Mouse (Mus musculus): Measurements from ENCODE around the gene Arl15. TPM values are rescaled to one million over a fixed set of nuclear protein-coding genes. Genes with fewer than 3 reads are reported as not detected.

Gene Arl15
- polyA plus RNA-seq, 1 experiment from 2014 or later, result 1.5 TPM

DNA sequence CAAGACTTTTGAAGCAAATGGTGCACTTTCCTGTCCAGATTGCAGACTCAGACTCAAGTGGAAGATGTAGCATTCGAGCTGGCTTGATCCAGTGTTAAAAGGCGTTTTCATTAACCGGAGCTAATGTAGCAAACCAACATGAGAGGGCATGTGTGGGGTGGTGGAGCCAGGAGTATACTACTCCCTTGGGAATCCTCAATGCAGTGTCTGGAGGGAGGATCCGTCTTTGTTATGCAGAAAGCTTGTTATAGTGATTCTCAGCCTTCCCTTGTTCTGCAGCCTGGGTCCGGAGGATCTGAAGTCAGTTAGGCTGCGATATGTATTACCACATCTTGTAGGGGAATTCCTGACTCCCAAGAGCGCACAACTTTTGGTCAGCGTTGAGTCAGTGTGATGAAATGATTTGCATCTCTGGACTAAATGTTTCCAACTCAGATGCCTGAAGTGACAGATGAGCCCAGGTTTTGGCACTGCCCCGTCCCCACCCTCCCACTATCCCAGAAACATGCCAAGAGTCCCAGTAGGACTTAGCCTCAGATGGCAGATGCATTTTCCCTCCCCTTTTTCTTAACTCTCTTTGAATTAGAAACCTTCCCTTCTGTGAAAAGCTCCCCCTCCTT lies 363.9 kb downstream of the Arl15 start:
- Histone ChIP-seq H3K36me3 (replicated peaks; ENCODE audit: insufficient read depth, low read length) (no peaks in the 10 kb centered on the region), H3K4me3 (ENCODE audit: low read depth, low read length) (no peak overlapping the region), H3K4me1 (ENCODE audit: insufficient read depth) (no peaks in the 10 kb centered on the region), H3K9ac (replicated peaks) (no peak overlapping the region), H3K4me2 (ENCODE audit: low read depth, low read length) (no peak overlapping the region), H3K27me3 (ENCODE audit: insufficient read depth, low read length) (no peaks in the 10 kb centered on the region), H3K9me3 (ENCODE audit: low read length) (no peaks in the 10 kb centered on the region), H3K27ac (ENCODE audit: low read depth) (no peak overlapping the region)
- DNase-seq (no peak), ATAC-seq (no peak)
- TF ChIP-seq CTCF (IDR thresholded peaks at IDR 0.05; ENCODE audit: low read depth) (no peak), EP300 (IDR thresholded peaks at IDR 0.05; ENCODE audit: low read depth) (no peak)
- WGBS (ENCODE audit: insufficient replicate concordance), result 85% methylated on average over 9 of the region's 9 CpGs

DNA sequence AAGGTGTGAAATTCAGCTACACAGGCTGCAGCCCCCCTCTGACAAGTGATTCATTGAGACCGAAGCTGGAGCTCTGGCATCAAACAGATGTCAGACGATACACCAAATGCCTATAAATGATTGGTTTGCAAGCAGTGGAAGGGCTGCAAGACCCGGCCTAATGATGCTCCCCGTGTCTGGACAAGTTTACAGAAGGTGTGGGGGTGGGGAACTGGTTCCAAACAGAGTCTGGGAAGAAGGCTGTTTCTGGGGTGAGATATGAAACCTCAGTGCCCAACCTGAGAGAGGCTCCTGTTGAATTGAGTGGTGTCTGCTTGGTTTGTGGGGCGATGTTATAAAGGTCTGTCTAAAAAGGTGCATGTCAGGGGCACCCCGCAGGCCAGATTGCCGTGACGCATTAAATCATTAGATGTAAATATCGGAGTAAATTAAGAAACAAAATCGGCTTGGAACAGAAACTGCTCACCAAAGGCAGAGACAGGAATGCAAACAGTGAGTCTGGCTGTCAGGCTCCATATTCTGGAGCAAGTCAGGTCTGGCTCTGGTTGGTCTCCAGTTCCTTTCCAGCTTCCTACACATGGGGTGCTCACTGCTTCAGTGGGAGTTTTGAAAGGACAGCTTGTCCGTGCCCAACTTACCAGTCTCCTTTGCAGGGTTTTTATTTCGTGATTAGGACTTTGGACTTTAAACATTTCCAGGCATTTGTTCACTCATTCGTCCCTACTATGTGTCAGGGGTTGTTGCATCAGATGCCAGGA lies 365.5 kb downstream of the Arl15 start:
- Histone ChIP-seq H3K4me3 (ENCODE audit: low read depth, low read length) (no peak overlapping the region), H3K27me3 (ENCODE audit: insufficient read depth, low read length) (no peaks in the 10 kb centered on the region), H3K9ac (replicated peaks) (no peak overlapping the region), H3K4me1 (ENCODE audit: insufficient read depth) (no peaks in the 10 kb centered on the region), H3K9me3 (ENCODE audit: low read length) (no peaks in the 10 kb centered on the region), H3K36me3 (replicated peaks; ENCODE audit: insufficient read depth, low read length) (no peaks in the 10 kb centered on the region), H3K27ac (ENCODE audit: low read depth) (no peak overlapping the region), H3K4me2 (ENCODE audit: low read depth, low read length) (no peak overlapping the region)
- ATAC-seq (no peak), DNase-seq (no peak)
- TF ChIP-seq EP300 (IDR thresholded peaks at IDR 0.05; ENCODE audit: low read depth), result no peak
- no peak for TF ChIP-seq CTCF (IDR thresholded peaks at IDR 0.05; ENCODE audit: low read depth)
- WGBS (ENCODE audit: insufficient replicate concordance), result 67% methylated on average over 13 of the region's 13 CpGs

GRCm38 (mm10) chr13:114162753-114163152 lies 368.4 kb downstream of the Arl15 start:
- Histone ChIP-seq H3K4me3 (ENCODE audit: low read depth, low read length) (no peak overlapping the region), H3K9me3 (ENCODE audit: low read length) (no peaks in the 10 kb centered on the region), H3K4me1 (ENCODE audit: insufficient read depth) (no peaks in the 10 kb centered on the region), H3K4me2 (ENCODE audit: low read depth, low read length) (no peak overlapping the region), H3K27ac (ENCODE audit: low read depth) (no peak overlapping the region), H3K36me3 (replicated peaks; ENCODE audit: insufficient read depth, low read length) (no peaks in the 10 kb centered on the region), H3K9ac (replicated peaks) (no peak overlapping the region), H3K27me3 (ENCODE audit: insufficient read depth, low read length) (no peaks in the 10 kb centered on the region)
- DNase-seq (no peak), ATAC-seq (no peak)
- TF ChIP-seq EP300 (IDR thresholded peaks at IDR 0.05; ENCODE audit: low read depth) (no peak), CTCF (IDR thresholded peaks at IDR 0.05; ENCODE audit: low read depth) (no peak)
- WGBS (ENCODE audit: insufficient replicate concordance), result 56% methylated on average over 4 of the region's 4 CpGs

- WGBS (ENCODE audit: insufficient replicate concordance), result 64% methylated on average over 7 of the region's 7 CpGs
- Histone ChIP-seq H3K27me3 (ENCODE audit: insufficient read depth, low read length) (no peaks in the 10 kb centered on the region), H3K27ac (ENCODE audit: low read depth) (no peak overlapping the region), H3K9me3 (ENCODE audit: low read length) (no peaks in the 10 kb centered on the region), H3K4me3 (ENCODE audit: low read depth, low read length) (no peak overlapping the region), H3K9ac (replicated peaks) (no peak overlapping the region), H3K4me2 (ENCODE audit: low read depth, low read length) (no peak overlapping the region), H3K4me1 (ENCODE audit: insufficient read depth) (no peaks in the 10 kb centered on the region), H3K36me3 (replicated peaks; ENCODE audit: insufficient read depth, low read length) (no peaks in the 10 kb centered on the region)
- TF ChIP-seq CTCF (IDR thresholded peaks at IDR 0.05; ENCODE audit: low read depth) (no peak), EP300 (IDR thresholded peaks at IDR 0.05; ENCODE audit: low read depth) (no peak)
- no peak for DNase-seq
- ATAC-seq, result no peak
These were observed 371.3 kb downstream of the Arl15 start for GRCm38 (mm10) chr13:114165616-114166015.

DNA sequence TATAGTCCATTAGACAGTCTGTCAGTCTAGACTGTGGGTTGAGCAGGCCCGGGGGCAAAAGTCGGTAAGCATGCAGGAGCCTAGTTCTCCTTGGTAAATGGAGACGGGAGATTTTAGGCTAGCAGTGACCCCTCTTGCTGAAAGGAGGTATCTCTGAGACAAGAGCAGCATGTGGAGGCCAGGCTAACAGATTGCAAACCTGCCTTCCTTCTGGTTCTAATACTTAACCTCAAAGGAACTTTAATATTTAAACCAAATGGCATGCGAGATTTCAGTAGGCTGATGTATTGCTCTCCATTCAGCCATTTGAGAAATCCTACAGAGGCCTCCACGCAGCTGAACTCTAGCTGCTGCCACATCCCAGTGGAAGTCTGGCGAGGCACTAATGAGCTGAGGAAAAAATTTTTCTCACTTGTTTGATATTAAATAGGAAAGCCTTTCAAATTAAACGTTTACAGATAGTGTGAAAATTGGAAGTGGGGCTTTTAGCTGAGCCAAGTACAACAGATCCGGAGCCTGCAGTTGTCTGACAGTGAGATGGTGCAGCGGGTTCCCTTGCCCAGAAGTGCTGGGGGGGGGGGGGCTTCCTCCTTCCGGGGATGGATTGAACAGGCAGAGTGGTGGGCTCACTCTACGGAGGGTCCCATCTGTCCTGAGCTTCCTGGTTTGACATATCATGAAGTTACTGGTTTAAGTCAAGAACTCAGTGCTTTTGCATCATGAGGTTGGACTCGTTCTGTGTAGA lies 372.3 kb downstream of the Arl15 start:
- Histone ChIP-seq H3K4me1 (ENCODE audit: insufficient read depth) (no peaks in the 10 kb centered on the region), H3K27me3 (ENCODE audit: insufficient read depth, low read length) (no peaks in the 10 kb centered on the region), H3K4me2 (ENCODE audit: low read depth, low read length) (no peak overlapping the region), H3K9me3 (ENCODE audit: low read length) (no peaks in the 10 kb centered on the region), H3K36me3 (replicated peaks; ENCODE audit: insufficient read depth, low read length) (no peaks in the 10 kb centered on the region), H3K9ac (replicated peaks) (no peak overlapping the region), H3K4me3 (ENCODE audit: low read depth, low read length) (no peak overlapping the region), H3K27ac (ENCODE audit: low read depth) (no peak overlapping the region)
- ATAC-seq, result no peak
- TF ChIP-seq EP300 (IDR thresholded peaks at IDR 0.05; ENCODE audit: low read depth), result no peak
- TF ChIP-seq CTCF (IDR thresholded peaks at IDR 0.05; ENCODE audit: low read depth), result no peak
- WGBS (ENCODE audit: insufficient replicate concordance), result 65% methylated on average over 12 of the region's 12 CpGs
- no peak for DNase-seq

- H3K4me1 ChIP-seq (ENCODE audit: insufficient read depth), result no peaks in the 10 kb centered on the region
- no peak overlapping the region for H3K4me2 ChIP-seq (ENCODE audit: low read depth, low read length)
- H3K9ac ChIP-seq (replicated peaks), result no peak overlapping the region
- 71% methylated on average over 5 of the region's 5 CpGs for whole genome bisulfite sequencing (ENCODE audit: insufficient replicate concordance)
- no peaks in the 10 kb centered on the region for H3K9me3 ChIP-seq (ENCODE audit: low read length)
- DNase-seq, result no peak
- H3K36me3 ChIP-seq (replicated peaks; ENCODE audit: insufficient read depth, low read length), result no peaks in the 10 kb centered on the region
- no peak for TF ChIP-seq CTCF (IDR thresholded peaks at IDR 0.05; ENCODE audit: low read depth)
- TF ChIP-seq EP300 (IDR thresholded peaks at IDR 0.05; ENCODE audit: low read depth), result no peak
- H3K27me3 ChIP-seq (ENCODE audit: insufficient read depth, low read length), result no peaks in the 10 kb centered on the region
- no peak overlapping the region for H3K27ac ChIP-seq (ENCODE audit: low read depth)
- ATAC-seq, result no peak
- H3K4me3 ChIP-seq (ENCODE audit: low read depth, low read length), result no peak overlapping the region
These were observed 375.8 kb downstream of the Arl15 start for GRCm38 (mm10) chr13:114170061-114170460.
